Mouse (Mus musculus): ENCODE measurements around the gene Fam174a.

GRCm38 (mm10) chr1:95313393-95314228 is at the start of gene Fam174a:
- TF ChIP-seq CTCF (conservative IDR thresholded peaks at IDR 0.05; ENCODE audit: insufficient read depth, insufficient read length, low read depth, low read length): no peak
- no peak for TF ChIP-seq POLR2A (IDR thresholded peaks at IDR 0.05; ENCODE audit: low read depth, low read length)

All from kidney, adult 2 months (tissue).